Mouse (Mus musculus): ENCODE results near the gene Sik2.

Gene Sik2

DNA sequence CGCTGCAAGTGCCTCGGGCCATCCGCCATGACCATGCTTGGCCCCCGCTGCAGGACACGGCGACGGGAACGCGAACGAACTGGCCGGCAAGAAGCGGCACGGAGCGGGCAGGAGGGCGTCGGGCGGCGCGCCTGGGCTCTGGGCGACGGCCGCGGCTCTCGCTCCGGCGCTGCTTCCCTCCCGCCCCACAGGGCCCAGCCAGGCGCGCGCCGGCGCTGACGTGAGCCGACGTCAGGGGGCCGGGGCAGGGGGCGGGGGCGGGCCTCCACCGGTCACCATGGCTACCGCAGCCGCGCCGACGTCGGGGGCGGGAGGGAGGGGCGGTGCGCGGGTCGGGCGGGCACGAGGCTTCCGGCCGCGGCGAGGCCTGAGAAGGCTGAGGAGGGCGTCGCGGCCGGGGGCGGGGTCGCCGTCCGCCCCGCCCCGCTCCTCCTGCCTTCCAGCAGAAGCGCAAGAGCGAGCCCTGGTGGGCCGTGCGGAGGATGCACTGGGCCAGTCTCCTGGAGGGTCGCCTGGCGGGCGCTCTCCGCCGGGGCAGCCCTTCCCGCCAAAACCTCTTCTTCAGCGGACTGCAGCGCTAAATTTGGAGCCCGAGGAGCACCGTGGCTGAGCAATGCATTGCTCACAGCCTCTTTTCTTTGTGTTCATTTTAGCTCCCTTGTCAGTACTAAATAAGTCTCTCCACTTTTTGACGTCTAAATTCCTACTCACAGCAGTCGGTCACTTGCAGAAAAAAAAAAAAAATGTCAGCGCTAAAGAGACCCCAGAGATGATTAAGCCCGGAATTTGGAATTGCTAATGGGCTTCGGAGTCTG, at the start of gene Sik2:
Gene Sik2, minus strand, starts transcription at position 233 of the 815 bp plus-strand sequence.
- DNase-seq (ENCODE audit: low spot score) = peak; percentile 81

DNA sequence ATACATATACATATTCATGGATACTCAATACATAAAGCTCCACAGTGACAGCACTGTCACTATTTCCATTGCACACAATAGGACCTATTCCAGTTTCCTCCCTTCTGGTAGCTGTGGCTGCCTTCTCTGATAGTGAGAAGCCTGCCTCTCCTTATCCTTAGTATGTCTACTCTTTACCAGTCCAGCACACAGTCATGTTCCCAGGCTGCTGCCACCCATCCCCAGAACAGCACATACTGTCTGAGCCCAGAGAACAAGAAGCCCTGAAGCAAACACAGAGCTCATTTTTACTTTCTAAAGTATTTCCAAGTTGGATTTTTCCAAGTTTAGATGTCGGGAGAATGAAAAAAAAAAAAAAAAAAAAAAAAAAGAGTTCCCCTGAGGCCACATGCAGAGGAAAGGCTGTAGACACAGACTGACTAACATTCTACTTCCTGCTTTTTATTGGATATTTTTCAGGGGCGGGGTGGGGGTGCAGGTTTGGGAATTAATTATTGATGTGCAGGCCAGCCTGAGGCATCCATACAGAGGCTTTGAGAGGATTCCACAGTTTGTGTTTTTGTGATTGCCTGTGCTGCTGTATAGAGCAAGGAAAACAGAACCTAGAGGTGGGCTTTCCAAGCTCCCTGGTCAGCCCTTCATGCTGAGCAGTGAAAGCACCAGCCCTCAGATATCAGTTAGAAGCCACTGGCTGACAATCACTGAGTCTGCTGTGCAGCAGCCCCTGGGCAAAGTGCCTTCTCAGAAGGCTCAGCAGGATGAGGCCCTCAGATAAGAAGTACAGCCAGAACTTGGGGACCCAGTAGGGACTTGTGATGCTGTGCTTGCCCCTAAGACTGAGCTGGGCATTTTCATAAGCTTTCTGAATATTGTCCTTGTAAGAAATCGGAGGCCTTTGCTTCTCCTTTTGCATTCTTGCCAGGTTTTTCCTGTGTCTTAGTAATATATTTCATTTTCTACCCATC, 47.8 kb upstream of the Sik2 start:
- DNase-seq (ENCODE audit: low spot score) = no peak

DNA sequence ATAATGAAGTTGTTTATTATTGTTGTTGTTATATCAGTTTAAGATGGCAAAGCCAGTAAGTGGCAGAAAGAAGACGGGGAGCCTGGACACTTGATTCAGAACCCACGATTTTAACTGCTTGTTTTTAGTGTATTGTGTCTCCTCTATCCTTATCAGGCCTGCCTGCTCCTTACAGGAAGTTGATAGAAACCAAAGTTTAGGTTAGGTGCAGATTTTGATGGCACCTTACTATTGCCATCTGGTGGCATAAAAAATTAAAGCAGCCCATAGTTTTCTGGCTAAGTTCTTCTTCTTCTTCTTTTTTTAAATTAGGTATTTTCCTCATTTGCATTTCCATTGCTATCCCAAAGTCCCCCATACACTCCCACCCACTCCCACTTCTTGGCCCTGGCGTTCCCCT, 43.3 kb upstream of the Sik2 start:
- DNase-seq (ENCODE audit: low spot score) = no peak

DNA sequence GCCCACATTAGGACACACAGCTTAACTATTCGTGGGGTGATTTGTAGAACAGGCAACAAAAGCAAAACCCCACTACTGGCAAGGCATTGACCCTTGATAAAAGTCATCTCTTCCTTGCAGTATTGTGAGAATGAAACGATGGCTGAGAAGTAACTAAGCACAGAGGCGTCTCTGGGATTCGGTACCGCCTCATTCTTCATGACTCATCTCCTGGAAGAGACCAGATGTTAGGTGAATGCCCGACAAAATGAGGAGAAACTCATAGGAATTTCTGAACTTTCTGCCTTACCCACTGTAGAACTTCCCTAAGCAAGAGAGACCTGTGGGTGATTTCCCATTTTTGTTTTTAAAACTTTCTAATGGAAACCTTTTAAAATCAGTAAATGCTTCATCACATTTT, 33.3 kb upstream of the Sik2 start:
- DNase-seq (ENCODE audit: low spot score) = no peak

DNA sequence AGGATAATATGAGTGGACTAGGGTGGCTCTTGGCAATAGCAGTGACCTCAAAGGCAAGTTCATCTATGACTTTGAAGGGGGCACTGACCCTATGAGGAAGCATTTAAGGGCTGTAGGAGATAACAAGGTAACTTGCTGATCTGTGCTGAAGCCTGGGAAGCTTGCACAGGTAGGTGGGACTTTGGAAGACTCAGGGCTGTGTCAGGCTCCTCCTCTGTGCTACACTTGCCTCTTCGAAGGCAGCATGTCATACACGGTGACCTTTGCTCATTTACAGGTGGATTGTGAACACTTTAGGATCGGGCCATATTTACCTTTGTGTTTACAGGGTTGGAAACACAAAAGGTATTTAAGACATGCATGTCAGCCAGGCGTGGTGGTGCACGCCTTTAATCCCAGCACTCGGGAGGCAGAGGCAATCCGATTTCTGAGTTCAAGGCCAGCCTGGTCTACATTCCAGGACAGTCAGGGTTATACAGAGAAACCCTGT, 32.7 kb upstream of the Sik2 start:
- DNase-seq (ENCODE audit: low spot score) = no peak

DNA sequence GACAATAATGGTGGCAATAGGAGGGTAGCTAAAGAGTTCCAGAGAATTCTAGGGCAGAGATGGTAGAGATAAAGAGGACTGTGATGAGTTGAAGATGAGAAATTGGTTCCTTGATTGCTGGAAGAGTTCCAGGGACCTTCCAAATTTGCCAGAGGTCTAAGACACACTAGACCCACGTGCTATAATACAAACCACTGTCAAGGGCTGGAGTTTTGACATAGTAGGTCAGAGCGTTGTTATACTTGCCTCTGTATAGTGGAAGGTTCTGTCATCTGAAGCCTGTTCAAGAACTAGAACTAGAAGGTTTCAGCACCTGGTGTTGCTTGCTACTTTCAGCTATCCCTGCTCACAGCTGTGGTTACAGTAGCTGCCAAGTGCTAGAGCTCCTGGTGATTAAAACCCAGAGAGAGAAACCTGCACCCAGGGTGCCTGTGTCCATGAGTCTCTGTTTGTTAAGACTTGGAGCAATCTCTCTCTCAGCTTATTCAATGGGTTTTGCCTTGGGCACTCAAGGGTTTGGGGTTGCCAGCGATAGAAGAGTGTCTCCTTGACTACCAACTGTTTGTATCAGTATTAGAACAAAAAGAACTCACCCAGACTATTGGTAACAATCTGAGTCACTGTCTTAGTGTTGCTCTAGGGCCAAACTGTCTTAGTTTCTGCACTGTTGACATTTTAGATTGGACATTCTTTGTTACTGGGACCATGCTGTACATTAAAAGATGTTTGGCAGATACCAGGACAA, 24.1 kb upstream of the Sik2 start:
- no peak for DNase-seq (ENCODE audit: low spot score)

DNA sequence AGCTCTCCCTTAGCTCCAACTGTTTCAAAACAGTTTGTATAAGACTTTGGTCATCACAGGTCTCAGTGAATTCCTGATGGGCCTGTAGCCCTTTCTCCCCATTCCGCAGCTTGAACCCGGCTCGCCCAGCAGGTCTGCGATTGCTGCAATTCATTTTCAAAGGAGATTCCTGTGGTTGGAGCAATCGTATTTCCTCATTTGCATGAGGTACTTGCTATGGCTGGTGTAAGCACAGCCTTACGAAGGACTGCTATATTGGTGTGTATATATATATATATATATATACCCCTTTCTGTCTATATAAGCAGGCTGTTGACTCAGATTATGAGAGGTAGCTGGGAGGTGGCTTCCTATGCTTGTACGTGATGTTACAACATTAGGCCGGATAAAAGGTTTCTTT, 23.4 kb upstream of the Sik2 start:
- DNase-seq (ENCODE audit: low spot score) = no peak

DNA sequence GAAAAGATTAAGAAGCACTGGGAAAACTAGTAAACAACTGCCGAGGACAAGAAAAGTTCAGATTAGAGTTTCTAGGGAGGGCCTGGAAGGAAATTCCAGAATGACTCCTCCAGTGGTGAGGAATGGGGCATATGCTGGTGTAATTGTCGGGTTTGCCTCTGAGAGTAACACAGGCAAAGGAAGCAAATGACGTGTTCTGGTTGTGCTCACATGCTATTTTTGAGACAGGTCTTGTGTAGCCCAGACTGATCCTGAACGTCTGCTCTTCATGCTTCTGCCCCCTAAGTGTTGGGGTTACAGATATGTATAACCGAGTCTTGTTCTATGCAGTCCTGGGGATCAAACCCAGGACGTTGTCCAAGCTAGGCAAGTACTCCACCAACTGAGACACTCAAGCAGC, 22.7 kb upstream of the Sik2 start:
- DNase-seq (ENCODE audit: low spot score) = no peak

DNA sequence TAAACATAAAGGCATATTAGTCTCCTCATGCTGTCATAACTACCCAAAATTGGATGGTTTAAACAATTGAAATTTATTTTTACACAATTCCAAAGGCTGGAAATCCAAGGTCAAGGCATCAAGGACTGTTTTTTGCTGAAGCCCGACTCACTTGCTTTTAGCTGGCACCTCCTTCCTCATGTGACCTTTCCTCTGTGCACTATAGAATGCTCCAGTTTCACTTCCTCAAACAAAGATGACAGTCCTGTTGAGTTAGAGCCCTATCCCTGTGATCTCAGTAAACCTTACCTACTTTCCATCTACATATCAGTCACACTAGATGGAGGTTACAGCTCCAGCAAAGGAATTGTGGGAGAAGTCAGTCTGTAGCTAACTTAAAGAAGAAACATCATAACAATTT, 21.3 kb upstream of the Sik2 start:
- no peak for DNase-seq (ENCODE audit: low spot score)

DNA sequence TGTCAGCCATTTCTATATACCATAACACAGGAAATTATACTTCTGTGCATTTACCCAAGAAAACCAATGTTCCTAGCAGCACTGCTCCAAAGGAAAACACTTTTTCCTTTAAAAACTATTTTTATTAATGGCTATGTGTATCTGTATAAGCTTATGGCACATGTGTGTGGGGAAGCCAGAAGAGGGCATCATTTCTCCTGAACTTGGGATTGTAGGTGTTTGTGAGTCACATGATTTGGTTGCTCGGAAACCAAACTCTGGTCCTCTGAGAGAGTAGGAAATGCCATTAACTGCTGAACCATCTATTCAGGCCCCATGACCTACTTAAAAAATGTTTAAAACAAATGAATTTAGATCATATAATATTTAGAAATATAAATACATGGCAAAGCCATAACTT, 18.1 kb upstream of the Sik2 start:
- no peak for DNase-seq (ENCODE audit: low spot score)

DNA sequence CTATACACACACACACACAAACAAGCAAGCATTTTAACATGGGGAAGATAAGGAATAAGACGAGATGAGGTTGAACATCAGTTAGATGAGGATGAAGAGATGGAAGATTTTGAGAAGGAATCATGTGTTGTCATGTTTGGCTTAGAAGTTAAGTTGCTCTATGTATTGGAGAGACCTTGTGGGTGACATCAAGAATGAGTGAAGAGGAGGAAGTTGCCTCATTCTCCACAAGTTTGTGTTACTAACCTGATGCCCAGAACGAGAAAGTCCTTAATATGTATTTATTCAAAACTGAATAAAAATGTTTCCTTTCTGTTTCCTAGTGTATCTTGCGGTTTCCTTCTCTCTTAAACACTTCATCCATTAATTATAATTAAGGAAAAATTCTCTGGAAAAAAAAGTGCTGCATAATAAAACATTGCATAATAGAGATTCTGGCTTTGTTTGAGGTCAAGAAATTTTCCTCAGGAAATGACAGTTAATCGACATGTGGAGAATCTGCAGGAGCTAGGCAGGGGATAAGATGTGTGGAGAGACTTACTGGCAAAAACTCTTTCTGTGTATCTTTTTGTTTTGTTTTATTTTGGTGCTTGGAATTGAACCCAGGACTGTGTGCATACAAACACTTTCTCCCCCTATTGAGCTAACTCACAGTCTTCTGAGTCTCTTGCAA, 12.4 kb upstream of the Sik2 start:
- DNase-seq (ENCODE audit: low spot score) = no peak

DNA sequence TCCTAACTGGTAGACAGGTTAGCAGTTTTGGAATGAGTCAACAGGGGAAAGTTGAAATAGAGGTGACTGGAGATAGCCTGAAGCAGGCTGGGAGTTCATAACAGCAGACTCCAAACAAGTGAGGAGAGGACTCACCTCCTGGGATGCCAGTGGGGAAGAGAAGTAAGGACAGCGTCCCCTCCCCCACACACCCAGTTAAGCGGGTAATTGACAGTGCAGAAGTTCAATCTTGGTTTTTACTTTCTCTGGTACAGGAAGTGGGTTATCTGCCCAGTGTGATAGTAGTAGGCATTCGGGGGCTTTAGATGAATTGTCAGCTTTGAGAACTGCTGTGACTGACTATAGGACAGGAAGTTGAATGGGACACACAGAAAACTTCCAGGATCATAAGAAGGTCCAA, 11.5 kb upstream of the Sik2 start:
- DNase-seq (ENCODE audit: low spot score) = no peak

DNA sequence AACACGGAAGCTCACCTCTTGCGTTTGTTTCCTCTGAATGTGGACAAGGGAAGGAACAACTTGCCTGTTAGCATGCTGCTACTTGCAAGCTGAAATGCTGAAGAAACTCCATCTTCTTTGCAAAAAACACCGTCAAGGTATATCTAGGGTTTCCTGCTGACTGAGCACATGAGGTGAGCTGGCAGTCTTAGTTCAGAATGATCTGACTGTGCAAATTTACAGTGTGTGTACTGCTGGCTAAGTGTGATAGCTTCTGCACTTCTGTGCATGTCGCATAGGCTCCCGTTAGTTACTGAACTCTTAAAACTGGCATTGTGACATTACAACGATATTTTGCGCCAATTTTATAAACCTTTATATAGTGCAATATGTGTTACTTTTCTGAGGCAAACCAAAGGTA, 10.8 kb upstream of the Sik2 start:
- no peak for DNase-seq (ENCODE audit: low spot score)

DNA sequence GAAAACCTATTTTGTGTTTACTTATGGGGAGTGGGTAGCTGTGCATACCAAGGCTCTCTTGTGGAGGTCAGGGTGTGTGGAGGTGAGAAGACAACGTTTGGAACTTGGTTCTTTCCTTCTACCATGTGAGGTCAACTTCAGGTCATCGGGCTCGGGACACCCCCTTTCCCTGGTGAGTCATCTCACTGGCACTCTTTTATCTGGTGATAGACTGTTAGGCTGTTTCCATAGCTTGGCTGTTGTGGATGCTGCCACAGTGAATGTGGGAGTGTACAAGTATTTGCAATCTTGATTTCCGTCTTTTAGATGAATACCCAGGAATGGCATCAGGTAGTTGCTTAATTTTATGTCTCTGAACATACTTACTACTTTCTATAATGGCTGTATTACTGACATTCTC, 6.9 kb upstream of the Sik2 start:
- no peak for DNase-seq (ENCODE audit: low spot score)

DNA sequence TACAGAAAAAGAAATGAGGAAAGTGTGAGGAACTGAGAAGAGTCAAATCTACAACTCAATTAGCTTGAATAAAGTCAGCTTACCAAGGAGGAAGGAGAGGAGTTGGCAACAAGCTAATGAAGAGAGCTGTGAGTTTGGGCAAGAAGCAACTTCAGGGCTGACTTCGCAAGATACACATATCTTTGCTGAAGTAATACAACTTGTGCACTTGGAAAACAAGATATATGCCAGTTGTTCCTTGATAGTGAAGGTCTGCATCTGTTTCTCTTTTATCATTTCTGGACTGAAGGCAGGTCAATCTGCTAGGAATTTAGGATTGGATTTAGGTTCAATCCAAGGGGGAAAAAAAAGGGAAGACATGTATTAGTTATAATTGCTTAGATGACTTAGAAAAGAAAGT, 4.8 kb upstream of the Sik2 start:
- no peak for DNase-seq (ENCODE audit: low spot score)

DNA sequence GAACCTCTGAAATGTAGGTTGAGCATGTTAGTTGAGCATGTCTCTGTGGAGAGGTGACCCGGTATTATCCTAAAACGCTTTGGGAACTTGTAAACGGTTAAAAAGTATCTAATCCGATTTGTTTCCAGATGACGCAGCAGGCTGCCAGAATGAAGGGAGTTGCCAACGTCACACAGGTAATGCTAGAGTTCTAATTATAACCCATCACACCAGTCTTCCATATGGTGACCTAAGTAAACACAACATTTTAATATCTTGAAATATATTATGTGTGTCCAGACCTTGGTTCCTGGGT, 730 bp upstream of the Sik2 start:
- DNase-seq (ENCODE audit: low spot score) = no peak

DNA sequence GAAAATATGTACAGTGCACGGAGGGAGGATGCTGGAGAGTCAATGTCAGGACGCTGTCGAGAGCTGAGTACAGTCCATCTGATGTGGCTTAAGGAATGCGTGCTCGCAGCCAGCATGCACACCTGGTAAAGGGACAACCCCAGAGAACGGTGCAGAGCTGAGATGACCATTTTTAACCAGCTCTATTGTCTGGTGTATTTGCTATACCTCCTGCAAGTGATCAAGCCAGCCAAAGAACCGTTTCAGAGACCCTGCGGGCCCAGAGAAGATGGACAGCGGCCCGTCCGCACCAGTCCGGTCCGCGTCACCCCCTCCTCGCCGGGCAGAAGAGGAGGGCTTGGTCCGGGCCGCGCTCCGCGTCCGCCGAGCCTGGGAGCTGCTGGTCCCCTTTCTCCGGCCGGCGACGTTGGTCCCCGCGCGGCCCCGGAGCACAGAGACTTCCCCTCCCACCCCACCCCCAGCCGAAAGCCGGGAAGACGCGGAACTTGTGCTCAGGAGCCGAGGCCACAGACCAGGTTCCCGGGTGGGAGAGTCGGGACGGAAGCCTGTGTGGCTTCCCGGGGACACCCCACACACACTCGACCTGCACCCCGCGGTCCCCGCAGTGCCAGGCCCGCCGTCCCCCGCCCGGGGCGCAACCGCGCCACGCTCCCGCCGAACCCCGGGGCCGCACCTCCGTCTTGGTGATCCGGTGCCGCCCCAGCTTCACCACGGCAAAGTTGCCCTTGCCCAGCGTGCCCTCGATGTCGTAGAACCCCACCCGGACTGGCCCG, 619 bp downstream of the Sik2 start:
- DNase-seq (ENCODE audit: low spot score) = no peak

DNA sequence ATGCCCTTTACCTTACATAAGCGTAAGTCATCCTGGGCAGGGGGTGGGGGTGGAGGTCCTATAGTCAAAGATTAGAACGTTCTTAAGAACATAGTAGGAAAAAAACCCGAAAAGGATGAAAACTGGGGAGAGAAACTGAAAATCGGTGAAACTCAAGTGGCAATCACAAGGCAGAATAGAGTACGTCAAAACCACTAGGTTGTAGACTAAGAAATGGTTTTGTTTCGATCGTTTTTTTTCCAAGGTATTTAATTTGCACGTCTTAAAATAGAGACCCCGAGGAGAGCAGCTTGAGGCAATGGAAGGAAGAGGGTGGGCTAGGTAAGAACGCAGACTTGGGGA, 1.2 kb downstream of the Sik2 start:
- no peak for DNase-seq (ENCODE audit: low spot score)

DNA sequence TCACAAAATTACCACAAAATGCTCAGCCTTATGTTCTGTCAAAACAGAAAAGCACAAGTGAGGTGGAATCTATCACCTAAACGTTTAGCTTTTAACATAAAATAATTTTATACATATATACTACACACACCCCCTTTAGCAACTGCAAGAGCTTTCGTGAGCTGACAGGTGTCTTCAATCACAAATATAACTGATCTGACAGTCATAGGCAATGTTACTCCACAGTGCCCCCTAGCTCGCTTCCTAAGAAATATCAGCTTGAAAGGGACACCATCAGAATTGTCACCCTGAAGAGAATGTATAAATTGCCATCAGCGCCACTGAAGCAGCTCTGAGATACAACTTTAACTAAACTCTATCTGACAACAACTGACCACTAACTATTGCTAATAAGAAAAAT, 2.0 kb downstream of the Sik2 start:
- peak; percentile 69 for DNase-seq (ENCODE audit: low spot score)

DNA sequence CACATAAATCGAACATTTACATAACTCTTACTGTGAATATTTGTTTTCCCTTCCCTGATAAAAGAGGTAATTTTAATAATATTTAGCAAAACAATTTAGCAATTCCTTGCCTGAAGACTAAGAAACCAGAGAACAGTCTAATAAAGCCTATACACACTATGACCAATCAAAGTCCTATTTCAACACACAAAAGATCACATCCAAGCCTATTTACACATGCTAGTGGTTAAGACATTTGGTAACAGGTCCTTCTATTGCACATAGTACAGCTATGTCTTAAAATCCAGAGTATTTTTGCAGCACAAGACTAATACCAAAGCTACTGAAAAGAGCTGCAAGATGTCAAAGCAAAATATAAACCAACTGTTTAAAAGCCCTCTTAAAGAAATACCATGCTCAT, 4.8 kb downstream of the Sik2 start:
- DNase-seq (ENCODE audit: low spot score) = no peak

DNA sequence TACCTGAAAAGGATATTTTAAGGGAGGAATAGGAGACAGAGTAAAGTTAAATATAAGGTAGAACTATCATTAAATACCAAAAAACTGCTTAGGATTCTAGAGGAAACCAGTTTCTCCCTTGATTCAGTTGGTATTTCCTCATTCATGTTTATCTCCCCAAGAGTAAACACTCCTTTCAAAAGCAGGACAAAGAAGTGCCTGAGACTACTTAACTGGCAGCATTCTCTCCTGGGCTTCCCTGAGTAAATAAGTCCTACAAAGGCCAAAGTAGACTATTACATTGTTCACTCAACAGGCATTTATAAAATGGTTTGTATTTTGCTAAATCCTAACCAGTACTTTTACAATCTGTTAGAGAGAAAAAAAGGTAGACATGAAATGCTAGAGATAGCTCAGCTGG, 22.2 kb downstream of the Sik2 start:
- no peak for DNase-seq (ENCODE audit: low spot score)
